Mouse (Mus musculus) CD4-positive, CD25-positive, alpha-beta regulatory T cell, adult 4 months (primary cell): ENCODE data around the gene Gm7075. TPM values are rescaled to one million over a fixed set of nuclear protein-coding genes. Genes with fewer than 3 reads are reported as not detected.
A peak's percentile ranks its signal among the peaks of the same experiment; 100 is the strongest.
"Not testable (repeated sequence)": the region's sequence is repeated elsewhere in the genome, so short reads cannot be mapped to it uniquely, and the experiment has no call there.

Experiments
- ATAC-seq: one replicate; pipeline ENCODE4 v1.8.0; 2017
- polyA plus RNA-seq, 2 experiments: library from polyadenylated mRNA; unstranded; fragments of 100-300 nt; shearing (Covaris generic); gene quantifications; one replicate each; pipeline ENCODE4 v1.2.1; 2017

Gm7075 gene
- polyA plus RNA-seq, 2 experiments from 2014 or later, result not detected

GRCm38 (mm10) chr10:63417061-63417460, 4.5 kb downstream of the Gm7075 start:
- ATAC-seq, result no peak

- ATAC-seq, result no peak
These were observed 5.7 kb downstream of the Gm7075 start for GRCm38 (mm10) chr10:63415850-63416249.

GRCm38 (mm10) chr10:63415287-63415686, 6.3 kb downstream of the Gm7075 start:
- no peak for ATAC-seq

- ATAC-seq, result no peak
These were observed 8.8 kb downstream of the Gm7075 start for GRCm38 (mm10) chr10:63412756-63413155.

GRCm38 (mm10) chr10:63411674-63412073, 9.9 kb downstream of the Gm7075 start:
- not testable (repeated sequence) for ATAC-seq

GRCm38 (mm10) chr10:63410162-63410956, 11.2 kb downstream of the Gm7075 start:
- ATAC-seq, result no peak

DNA sequence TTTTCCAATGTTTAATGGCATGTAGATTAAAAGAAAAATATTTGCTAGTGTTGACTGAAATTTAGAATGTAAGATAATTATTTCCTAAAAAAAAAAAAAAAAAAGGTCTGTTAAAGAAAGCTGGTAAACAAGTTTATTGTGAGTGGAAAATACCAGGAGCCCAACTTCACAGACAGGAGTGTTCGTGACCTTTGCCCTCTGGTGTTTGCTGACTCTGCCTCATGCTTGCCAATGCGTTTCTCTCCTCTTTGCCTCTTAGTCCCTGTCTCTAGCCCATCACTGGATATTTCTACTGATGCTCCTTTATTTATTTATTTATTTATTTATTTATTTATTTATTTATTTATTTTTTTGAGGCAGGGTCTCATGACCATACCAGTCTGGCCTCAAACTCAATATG, 18.0 kb downstream of the Gm7075 start:
- no peak for ATAC-seq

DNA sequence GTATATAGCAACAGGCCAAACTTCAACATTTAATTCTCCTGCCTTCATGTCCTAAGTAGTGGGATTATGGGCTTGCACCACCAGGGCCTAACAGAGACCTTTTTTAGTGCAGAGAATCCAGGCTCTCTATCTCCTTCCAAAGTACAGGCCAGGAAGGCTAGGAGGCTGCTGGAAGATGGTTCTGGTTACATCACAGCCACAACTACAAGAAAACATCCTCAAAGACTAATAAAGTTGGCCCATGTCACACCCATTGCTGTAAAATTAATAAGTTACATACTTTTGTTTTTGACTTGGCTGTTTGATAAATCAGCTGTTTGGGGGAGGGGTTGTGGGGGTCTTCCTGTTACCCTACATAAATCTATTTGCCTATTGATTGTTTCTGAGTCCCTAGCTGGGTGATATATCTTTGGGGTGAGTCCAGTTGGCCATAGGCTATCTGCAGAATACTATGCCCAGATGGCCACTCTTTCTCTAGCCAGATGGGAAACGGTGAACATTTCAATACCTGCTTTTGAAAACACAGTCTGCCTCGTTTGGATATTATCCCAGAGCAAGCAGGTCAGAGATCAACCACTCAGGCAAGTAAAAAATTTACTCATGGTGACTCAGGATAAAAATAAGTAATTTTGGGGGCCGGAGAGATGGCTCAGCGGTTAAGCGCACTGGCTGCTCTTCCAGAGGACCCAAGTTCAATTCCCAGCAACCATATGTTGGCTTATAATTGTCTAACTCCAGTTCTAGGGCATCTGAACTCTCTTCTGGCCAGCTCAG, 18.7 kb downstream of the Gm7075 start:
- ATAC-seq, result no peak

DNA sequence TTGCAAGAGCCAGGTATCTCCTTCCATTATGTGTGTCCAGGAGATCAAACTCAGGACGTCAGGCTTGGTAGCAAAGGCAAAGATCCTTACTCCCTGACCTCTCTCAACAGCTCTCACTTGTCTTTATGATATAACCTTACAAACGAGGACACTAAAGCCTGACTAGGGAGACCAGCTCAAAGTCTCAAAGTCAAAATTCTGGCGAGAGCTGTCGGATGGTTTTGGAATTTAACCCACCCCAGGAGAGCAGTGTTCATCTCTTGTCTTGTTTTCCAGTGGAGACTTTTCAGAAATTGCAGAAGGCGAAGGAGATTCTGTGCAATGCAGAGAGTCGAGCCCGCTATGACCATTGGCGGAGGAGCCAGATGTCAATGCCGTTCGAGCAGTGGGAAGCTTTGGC, 24.6 kb downstream of the Gm7075 start:
- no peak for ATAC-seq

GRCm38 (mm10) chr10:63388948-63389347, 32.6 kb downstream of the Gm7075 start:
- no peak for ATAC-seq

GRCm38 (mm10) chr10:63386991-63387390, 34.6 kb downstream of the Gm7075 start:
- ATAC-seq, result no peak

DNA sequence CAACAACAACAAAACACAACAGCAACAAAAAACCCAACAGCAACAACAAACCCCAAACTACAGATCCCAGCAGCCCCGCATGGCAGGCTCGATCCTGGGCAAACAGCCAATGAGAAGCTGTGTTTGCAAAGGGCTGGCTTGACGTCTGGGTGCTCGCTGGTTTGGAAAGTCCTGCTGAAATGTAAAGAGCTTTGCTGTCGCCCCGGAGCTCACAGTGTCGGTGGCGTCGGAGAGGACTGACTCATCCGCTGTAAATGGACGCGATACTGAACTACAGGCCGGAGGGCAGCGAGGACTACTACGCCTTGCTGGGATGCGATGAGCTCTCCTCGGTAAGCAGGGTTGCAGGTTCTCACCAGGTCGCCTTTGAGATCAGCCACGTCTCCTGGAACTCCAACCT, 35.1 kb downstream of the Gm7075 start:
- ATAC-seq, result peak; percentile 80

- not testable (repeated sequence) for ATAC-seq
These were observed 35.7 kb downstream of the Gm7075 start for GRCm38 (mm10) chr10:63385897-63386296.

GRCm38 (mm10) chr10:63382372-63383279, 39.0 kb downstream of the Gm7075 start, which contains the start of gene Dnajc12:
Dnajc12 (plus strand) TSS chr10:63382443.
- ATAC-seq, result peak; percentile 88

DNA sequence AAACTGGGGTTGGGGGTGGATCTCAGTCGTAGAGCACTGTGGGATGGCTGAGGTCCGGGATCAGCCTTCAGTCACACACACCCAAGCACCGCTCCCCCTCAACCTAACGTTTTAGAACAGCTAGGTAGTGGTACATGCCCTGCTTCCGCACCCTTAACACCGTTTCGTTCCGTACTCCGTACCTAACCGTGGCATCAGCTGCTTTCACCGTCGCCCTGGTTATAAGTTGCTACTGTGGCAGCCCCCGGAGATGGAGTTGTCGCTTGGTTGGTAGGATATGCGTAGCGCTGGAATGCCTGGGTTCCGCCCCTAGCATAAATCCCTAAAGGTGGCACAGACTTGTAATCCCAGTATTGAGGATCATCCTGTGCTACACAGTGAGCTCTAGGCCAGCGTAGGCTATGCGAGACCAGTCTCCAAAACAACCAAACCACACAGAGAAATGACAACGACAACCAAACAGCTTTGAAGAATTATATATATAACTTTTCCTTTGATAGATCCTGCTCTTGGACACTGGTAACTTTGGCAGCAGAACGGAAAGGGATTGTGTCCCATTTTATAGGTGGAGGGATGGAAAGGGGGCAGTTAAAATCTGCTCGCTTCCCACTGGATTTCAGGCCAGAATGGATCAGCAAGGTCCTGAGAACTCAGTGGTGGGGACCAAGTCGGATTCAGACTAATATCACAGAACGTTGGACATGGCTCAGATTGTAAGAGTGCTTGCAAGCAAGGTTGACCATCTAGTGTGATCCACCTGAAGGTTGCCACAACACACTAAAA, 39.9 kb downstream of the Gm7075 start, which contains the start of gene Sirt1:
Gene Sirt1 (minus strand): TSS at position 207 of the 783 bp plus-strand sequence.
- peak; percentile 28 for ATAC-seq

DNA sequence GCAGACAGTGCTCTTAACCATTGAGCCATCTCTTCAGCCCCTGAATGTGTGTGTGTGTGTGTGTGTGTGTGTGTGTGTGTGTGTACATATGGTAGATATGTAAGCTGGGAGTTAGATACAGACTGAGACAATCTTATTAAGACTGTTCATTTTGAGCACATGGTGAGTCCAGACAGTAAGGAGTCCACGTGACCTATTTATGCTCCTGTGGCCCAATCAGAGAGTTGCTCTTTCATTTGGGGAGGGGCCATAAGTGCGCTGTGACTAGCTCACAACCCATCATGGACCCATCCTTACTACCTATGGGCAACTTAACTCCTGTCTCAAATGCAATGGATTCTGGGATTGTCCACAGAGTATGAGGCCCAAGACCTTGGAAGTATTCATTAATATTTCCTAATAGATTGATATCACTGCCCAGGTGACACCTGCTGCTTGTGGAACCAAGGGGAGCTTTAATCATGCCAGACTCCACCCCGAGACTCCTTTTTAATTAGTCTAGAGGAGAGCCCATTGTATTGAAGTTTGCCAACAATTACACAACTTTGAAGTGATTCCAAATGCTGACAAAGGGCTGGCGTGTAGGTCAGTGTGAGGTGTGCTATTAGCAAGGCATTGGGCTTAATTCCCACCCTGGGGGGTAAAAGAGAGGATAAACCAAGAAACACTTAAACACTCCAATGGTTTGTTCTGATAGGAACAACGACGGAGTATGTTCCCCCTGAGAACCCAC, 42.5 kb downstream of the Gm7075 start:
- no peak for ATAC-seq

DNA sequence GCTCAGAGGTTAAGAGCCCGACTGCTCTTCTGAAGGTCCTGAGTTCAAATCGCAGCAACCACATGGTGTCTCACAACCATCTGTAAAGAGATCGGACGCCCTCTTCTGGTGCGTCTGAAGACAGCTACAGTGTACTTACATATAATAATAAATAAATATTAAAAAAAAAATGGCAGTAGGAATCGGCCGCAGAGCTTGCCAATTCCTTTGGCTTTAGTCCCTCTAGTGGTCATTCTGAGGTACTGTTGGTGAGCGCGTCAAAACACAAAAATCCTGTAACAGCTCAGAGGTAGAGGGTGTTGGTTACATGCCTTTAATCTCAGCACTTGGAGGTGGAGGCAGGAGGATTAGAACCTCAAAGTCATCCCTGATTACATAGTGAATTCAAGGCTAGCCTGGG, 44.1 kb downstream of the Gm7075 start:
- ATAC-seq, result peak; percentile 75

DNA sequence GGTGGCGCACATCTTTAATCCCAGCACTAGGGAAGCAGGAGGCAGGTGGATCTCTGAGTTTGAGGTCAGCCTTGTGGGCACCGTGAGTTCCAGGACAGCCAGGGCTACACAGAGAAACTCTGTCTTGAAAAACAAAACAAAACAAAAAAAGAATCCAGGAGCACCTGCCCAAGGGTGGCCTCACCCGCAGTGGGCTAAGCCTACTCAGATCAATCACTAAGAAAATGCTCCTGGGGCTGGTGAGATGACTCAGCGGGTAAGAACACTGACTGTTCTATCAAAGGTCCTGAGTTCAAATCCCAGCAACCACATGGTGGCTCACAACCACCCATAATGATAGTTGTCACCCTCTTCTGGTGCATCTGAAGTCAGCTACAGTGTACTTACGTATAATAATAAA, 45.3 kb downstream of the Gm7075 start:
- ATAC-seq, result no peak
